Mouse (Mus musculus): ENCODE data around the gene Dclk3. TPM values are rescaled to one million over a fixed set of nuclear protein-coding genes. Genes with fewer than 3 reads are reported as not detected.

Dclk3 gene
- polyA plus RNA-seq, 2 experiments from 2014 or later, result not detected

- ATAC-seq, result no peak
These were observed 1.6 kb downstream of the Dclk3 start for GRCm38 (mm10) chr9:111440446-111440845.

- no peak for ATAC-seq
These were observed 2.3 kb downstream of the Dclk3 start for GRCm38 (mm10) chr9:111441151-111441550.

GRCm38 (mm10) chr9:111446204-111446603, 7.3 kb downstream of the Dclk3 start:
- no peak for ATAC-seq

- no peak for ATAC-seq
These were observed 10.1 kb downstream of the Dclk3 start for GRCm38 (mm10) chr9:111448976-111449375.

DNA sequence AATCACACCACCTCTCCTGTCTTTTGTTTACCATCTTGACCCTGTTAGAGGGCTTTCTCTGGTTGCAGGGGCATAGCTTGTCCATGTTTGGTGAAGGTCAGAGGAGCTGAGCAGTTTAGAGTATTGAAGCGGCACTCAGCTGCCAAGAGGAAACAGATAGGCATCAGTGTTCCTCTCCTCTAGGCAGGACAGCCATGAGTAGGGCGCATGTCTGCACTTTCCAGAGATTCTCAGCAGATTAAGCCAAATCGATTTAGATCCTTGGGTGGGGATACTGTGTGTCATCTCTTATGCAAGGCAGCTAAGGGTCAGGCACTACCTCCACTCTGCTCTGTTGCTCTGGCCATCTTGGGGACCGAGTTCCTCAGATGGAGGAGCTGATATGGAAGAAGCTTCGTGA, 11.0 kb downstream of the Dclk3 start:
- no peak for ATAC-seq

DNA sequence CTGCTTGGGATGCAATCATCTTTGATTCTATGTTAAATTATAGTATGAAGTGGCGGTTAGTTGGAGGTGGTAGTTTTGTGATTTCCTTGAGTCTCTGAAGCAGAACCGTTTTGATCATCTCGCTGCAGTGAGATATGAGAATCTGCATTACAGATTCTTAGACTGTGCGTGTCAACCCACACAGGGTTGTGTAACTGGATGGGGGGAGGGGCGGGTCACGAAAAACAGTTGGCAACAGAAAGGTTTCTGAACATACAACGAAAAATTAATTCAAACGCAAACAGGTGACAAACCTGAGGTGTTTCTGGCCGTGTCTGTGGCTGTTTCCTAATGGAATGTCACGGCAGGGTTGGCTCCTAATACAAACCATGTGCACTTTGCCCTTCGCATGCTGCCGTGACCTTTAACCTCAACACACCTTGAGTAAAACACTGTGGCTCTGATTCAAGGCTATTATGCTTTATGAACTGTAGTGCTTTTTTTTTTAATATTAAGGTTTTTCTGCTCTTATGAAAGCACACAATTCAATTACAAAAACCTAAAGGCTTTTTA, 12.0 kb downstream of the Dclk3 start:
- no peak for ATAC-seq

- no peak for ATAC-seq
These were observed 15.0 kb downstream of the Dclk3 start for GRCm38 (mm10) chr9:111453895-111454294.

DNA sequence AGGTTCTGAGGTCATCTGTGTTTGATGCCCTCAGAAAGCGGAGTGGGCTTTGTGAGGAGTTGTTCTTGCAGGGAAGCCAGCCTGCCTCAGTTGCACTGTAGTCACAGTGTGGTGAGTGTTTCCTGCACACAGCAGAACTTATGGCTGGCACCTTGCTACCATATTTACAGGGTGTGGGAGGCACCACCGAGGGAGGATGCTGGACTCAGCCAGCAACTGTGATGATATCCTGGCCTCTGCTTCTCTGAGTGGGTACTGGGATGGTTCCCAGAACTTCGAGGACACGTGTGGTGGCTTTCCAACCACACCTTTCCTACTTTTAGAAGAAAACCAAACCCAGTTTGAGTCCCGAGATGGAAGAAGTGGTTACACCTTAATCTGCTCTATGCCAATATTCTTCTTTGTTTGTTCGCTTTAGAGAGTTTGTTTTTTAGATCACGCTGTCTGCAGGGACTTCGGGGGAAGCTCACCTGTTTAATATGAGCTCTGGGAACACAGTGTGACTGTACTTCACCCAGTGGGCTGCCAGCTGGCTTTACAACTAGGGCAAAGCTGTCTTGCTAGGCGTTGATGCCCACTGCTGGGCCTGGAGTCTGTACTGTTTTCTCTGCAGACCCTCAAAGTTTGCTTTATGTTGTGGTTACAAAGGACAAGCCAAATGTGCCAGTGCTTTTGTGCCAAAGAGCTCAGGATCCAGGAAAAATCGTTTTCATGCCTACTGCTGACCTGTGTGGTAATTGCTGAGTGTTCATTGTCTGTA, 18.5 kb downstream of the Dclk3 start:
- no peak for ATAC-seq

GRCm38 (mm10) chr9:111457936-111458310, 19.0 kb downstream of the Dclk3 start:
- ATAC-seq, result no peak

- ATAC-seq, result no peak
These were observed 20.6 kb downstream of the Dclk3 start for GRCm38 (mm10) chr9:111459466-111459865.

DNA sequence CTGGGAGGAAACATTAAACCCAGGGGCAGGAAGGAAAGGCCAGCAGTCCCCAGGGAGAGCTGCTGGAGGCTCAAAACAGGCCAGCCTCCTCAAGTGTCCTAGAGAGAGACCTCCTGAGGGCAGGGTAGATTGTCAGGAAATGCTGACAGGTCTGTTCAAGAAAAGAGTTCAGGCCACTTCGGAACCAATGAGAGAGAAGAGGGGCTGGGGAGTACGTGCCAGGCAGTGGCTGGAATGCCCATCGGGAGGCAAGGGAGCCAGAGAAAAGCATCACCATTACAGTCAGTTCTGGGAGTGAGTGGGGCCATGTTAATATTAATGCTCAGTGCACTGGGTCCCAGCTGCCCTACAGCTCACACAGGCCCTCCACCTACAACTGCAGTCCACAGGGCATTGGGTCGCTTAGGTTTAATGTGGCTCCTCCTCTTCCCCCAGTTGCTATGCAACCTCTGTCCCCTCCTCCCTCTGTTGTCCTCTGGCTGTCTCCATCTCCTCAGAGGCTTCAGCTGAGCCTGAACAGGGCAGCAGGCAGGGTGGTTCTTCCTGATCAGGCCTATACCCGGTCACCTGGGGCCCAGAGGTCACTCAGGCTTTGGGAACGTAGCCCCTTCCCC, 21.4 kb downstream of the Dclk3 start:
- ATAC-seq, result no peak

GRCm38 (mm10) chr9:111461415-111462103, 22.7 kb downstream of the Dclk3 start:
- no peak for ATAC-seq

GRCm38 (mm10) chr9:111465666-111466065, 26.8 kb downstream of the Dclk3 start:
- ATAC-seq, result no peak

- no peak for ATAC-seq
These were observed 35.0 kb downstream of the Dclk3 start for GRCm38 (mm10) chr9:111473686-111474457.

- ATAC-seq, result no peak
These were observed 35.5 kb downstream of the Dclk3 start for GRCm38 (mm10) chr9:111474458-111474745.

DNA sequence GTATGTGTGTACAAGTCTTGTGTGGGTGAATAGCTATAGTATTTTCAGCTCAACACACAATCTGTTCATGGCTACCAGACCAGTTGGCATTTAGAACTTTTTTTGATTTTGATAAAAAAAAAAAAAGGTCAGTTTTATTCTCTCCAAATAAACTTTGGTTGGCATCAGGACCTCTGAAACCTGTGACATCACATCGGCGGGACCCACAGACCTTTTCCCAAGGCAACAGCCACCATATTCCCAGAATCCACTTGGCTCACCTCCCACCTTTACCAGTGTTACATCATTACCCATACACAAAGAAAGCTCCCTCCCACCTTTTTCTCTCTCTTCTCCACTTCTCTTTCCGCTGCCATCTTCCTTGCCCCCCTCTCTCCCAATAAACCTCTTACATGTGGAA, 36.4 kb downstream of the Dclk3 start:
- no peak for ATAC-seq

DNA sequence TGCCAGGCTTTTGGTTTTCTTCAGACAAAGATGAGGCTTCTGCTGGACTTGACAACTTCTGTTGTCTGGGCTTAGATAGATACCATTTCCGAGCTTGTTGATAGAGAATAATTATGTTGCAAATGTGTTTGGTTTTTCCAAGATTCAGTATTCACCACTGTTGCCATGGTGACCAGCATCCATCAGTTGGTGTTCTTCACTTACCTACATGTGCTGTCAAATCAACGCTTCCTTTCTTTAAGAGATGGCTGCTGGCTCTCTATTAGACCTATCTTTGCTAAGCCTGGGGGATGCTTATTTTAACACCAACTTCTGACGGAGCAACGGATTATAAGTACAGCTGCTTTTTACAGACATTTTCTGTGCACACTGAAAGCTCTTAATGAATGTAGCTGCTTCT, 37.1 kb downstream of the Dclk3 start:
- ATAC-seq, result no peak

DNA sequence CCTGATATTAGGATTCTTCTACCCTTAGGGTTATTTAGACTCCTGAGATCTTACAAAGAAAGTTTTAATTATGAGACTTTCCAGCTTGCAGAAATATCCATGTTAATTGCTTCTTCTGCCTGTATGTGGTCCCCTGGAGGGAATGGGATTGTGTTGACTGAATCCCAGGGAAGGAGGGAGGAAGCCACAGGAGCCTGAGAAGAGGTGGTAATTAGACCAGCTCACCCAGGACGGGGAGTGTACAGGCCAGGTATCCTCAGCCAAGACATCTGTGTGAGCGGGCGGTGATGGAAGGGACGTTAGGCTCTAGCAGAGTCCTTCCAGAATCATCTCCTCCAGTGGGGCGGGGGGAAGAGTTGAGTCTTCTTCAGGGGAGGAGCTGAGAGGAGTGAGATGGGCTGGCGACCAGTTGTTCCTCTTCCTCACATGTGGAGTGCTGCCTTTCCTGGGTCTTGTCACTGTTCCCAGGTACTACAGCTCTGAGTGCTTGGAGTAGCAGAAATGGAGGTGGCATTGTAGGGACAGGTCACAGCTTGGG, 37.7 kb downstream of the Dclk3 start:
- ATAC-seq, result no peak

DNA sequence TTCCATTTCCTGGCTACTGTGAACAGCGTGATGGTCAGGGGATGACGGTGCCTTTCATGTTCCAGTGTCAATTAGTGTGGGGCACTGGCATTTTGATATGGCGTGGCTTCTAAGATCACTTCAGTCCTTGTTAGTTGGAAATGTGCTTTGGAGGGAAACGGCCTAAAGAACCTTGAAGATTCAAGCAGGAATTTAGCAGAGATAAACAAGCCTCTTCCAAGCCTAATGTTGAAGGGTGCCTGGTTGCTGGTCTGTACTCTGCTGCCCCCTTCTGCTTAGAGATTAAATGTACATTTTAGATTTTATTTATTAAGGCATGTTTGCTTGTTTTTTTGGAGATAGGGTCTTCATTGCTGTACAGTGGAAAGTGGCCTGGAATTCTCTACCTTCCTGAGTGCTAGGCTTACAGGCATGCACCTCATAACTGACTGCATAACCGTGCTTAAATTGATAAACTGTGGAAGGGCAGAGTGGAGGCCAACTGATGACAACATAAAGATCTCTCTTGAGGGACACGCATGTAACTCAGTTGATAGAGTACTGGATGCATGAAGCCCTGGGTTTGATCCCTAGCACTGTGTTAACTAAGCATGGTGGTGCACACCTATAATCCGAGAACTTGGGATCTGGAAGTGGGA, 40.1 kb downstream of the Dclk3 start:
- no peak for ATAC-seq

DNA sequence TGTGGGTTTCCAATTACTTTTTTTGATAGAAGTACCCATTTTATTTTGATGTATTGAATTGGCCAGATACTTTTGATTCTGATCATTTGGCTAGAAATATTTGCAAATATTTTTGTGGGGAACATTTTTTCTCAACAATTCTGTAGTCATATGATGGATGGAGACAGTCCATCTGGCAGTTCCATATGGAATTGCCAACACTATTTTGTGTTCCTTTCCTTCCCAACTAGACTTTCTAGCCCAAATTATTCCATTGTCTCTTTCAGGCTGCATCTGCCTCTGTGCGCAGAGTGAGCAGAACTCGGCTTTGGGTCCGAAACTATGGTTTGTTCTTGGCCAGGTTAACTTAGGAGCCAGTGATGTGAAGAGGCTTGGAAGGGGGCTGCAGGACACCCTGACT, 42.1 kb downstream of the Dclk3 start:
- ATAC-seq, result no peak

DNA sequence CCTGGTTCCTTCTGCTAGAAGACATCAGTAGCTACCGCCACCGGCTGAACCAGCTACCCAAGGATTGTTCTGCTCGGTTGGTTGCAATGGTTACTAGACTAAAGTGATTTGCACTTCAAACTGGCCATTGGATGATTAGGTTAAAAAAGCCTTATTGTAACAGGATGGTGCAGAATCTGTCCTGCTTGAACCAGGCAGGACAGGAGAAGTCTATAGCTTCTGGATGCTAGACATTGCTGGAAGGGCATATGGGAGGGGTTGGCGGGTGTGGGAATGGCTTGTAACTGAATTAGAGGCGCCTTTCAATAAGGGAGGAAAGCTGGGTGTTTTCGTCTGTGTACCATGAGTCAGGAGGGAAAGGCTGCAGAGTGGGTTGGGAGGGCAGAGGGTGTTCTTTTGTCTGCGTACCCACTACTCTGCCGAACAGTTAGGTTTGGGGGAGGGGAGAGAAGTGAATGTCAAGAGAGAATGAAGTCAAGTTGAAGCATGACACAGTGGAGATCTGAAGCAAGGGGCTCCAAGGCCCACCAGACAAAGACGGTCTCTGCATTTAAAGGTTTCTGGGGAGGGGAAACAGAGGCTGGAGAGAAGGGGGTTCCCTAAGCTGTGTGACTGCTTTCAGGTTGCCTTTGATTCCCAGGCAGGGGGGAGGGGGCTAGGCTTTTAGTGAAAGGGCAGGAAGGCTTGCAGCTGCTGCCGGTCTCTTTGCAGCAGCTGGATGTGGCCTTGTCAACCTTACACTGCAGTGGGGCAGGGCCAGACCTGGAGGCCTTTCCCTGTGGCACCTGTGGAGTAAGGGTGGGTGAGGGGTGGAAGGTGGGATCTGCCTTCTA, 48.0 kb downstream of the Dclk3 start:
- no peak for ATAC-seq

Measured in CD4-positive, CD25-positive, alpha-beta regulatory T cell, adult 4 months (primary cell).